Mouse (Mus musculus) limb, embryonic 13.5 days (tissue): ENCODE data around the gene Ctps. TPM values are rescaled to one million over a fixed set of nuclear protein-coding genes. Genes with fewer than 3 reads are reported as not detected.

Source experiments
- ATAC-seq: fragments of 200-750 bp; cut with Nextera tagmentation; 2 replicates; pipeline ENCODE4 v1.8.0; 2017; ENCODE audit warnings: low read depth, moderate number of reproducible peaks, moderate TSS enrichment; ENCODE audit not compliant: low FRiP score
- H3K27ac ChIP-seq: fragments of 300-500 bp; sonication (generic); 2 replicates; pipeline ENCODE4 v1.5.1; 2015; ENCODE audit warnings: inconsistent platforms, mild to moderate bottlenecking, moderate library complexity
- H3K27me3 ChIP-seq: fragments of 300-500 bp; sonication (generic); 2 replicates; pipeline ENCODE4 v1.6.1; 2015; ENCODE audit warnings: mild to moderate bottlenecking, inconsistent platforms
- H3K36me3 ChIP-seq: fragments of 300-500 bp; sonication (generic); 2 replicates; pipeline ENCODE4 v1.6.1; 2015; ENCODE audit warnings: inconsistent platforms, mild to moderate bottlenecking, moderate library complexity
- H3K4me1 ChIP-seq: fragments of 300-500 bp; sonication (generic); 2 replicates; pipeline ENCODE4 v1.6.1; 2015; ENCODE audit warnings: inconsistent platforms
- H3K4me2 ChIP-seq: fragments of 300-500 bp; sonication (generic); replicated peaks from 2 replicates; pipeline ENCODE4 v1.6.1; 2015; ENCODE audit warnings: inconsistent platforms, mild to moderate bottlenecking, moderate library complexity
- H3K4me3 ChIP-seq: fragments of 300-500 bp; sonication (generic); 2 replicates; pipeline ENCODE4 v1.5.1; 2015; ENCODE audit warnings: moderate library complexity, mild to moderate bottlenecking, inconsistent platforms
- H3K9ac ChIP-seq: fragments of 300-500 bp; sonication (generic); 2 replicates; pipeline ENCODE4 v1.6.1; 2015; ENCODE audit warnings: mild to moderate bottlenecking, inconsistent platforms
- H3K9me3 ChIP-seq: fragments of 300-500 bp; sonication (generic); 2 replicates; pipeline ENCODE4 v1.6.1; 2016; ENCODE audit warnings: inconsistent platforms
- WGBS: fragments of 180-500 bp; shearing (Covaris S2); methylation state at CpG from one replicate; pipeline ENCODE4 v1.1.7; 2015; 5-methylcytosine and 5-hydroxymethylcytosine counted together
- polyA plus RNA-seq: library from polyadenylated mRNA; unstranded; fragments of >200 nt; fragmentation: Nextera tagmentation; extraction: Ambion mirVana; gene quantifications from 2 replicates; pipeline ENCODE4 v1.2.1, GENCODE M21; 2015

The Ctps gene
- polyA plus RNA-seq: 89.6 and 91.0 TPM in 2 replicates

DNA sequence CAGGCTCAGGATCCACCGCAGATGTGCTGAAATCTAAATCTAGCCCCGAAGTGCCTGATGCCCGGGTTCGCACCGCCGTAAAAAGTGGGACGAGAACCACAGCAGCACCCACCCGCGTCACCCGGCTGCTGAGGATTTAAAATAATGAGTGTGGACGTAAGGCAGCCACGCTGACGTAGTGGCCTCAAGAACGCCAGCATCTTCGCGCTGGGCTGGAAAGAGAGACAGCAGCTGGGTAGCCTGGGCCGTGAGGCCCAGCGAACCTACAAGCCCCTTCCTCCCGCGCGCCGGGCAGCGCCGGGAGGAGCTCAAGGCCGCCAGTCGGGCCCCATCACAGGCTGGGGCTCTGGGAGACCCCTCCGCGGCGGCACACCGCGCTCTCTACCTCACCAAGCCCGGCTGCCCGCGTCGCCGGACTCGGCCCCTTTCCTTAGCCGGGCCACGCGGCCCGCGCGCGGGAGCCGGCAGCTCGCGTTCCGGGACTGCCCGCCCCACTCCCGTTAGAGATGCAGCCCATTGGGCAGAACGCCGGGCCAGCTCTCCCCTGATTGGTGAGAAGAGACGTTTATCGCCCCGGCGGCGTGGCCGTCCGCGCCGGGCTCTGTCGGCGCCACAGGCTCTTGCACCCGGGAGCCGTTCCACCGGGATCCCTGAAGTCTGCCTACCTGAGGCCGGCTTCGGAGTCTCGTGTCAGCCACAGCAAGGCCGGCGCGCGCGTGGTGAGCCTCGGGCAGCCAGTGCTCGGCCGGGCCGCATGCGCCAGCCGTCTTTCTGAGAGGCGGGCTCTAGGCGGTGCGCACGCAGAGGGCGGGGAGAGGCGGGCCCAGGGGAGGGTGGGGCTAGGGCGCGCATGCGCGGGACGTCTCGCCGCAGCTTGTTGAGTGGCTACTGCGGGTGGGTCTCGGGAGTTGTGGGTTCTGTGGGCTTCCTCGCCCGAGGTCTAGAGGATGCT, at the start of gene Ctps:
Gene Ctps (minus strand): TSS at position 791 of the 952 bp plus-strand sequence.
- WGBS: under 1% methylated on average over 86 of the region's 97 CpGs
- peak within 1 kb of the TSS; percentile 78 for H3K4me2 ChIP-seq
- H3K36me3 ChIP-seq: peaks cover 8% of the 10 kb centered on the region
- H3K27me3 ChIP-seq: no peaks in the 10 kb centered on the region
- ATAC-seq: peak; percentile 95
- peak within 1 kb of the TSS; percentile 89 for H3K27ac ChIP-seq
- peak within 1 kb of the TSS; percentile 91 for H3K9ac ChIP-seq
- H3K4me1 ChIP-seq: peaks cover 31% of the 10 kb centered on the region
- peak within 1 kb of the TSS; percentile 75 for H3K4me3 ChIP-seq
- H3K9me3 ChIP-seq: no peaks in the 10 kb centered on the region

GRCm38 (mm10) chr4:120616199-120617025, 46.3 kb upstream of the Ctps start:
- Histone ChIP-seq H3K4me3 (no peak overlapping the region), H3K36me3 (no peaks in the 10 kb centered on the region), H3K4me2 (no peak overlapping the region), H3K27ac (no peak overlapping the region), H3K27me3 (no peaks in the 10 kb centered on the region), H3K4me1 (peaks cover 7% of the 10 kb centered on the region), H3K9me3 (no peaks in the 10 kb centered on the region), H3K9ac (no peak overlapping the region)
- ATAC-seq: no peak
- WGBS: 68% methylated on average over 13 of the region's 13 CpGs

- Histone ChIP-seq H3K4me1 (peaks cover 7% of the 10 kb centered on the region), H3K27ac (no peak overlapping the region), H3K36me3 (no peaks in the 10 kb centered on the region), H3K9ac (no peak overlapping the region), H3K27me3 (no peaks in the 10 kb centered on the region), H3K4me2 (no peak overlapping the region), H3K4me3 (no peak overlapping the region), H3K9me3 (no peaks in the 10 kb centered on the region)
- ATAC-seq: no peak
- 41% methylated on average over 10 of the region's 10 CpGs for WGBS
Measured at GRCm38 (mm10) chr4:120615528-120616081, 45.5 kb upstream of the Ctps start.

- no peak overlapping the region for H3K9ac ChIP-seq
- H3K9me3 ChIP-seq: no peaks in the 10 kb centered on the region
- peaks cover 7% of the 10 kb centered on the region for H3K4me1 ChIP-seq
- H3K4me3 ChIP-seq: no peak overlapping the region
- 77% methylated on average over 9 of the region's 9 CpGs for WGBS
- H3K4me2 ChIP-seq: no peak overlapping the region
- no peak overlapping the region for H3K27ac ChIP-seq
- ATAC-seq: no peak
- H3K27me3 ChIP-seq: no peaks in the 10 kb centered on the region
- no peaks in the 10 kb centered on the region for H3K36me3 ChIP-seq
Measured at GRCm38 (mm10) chr4:120614644-120615043, 44.6 kb upstream of the Ctps start.

DNA sequence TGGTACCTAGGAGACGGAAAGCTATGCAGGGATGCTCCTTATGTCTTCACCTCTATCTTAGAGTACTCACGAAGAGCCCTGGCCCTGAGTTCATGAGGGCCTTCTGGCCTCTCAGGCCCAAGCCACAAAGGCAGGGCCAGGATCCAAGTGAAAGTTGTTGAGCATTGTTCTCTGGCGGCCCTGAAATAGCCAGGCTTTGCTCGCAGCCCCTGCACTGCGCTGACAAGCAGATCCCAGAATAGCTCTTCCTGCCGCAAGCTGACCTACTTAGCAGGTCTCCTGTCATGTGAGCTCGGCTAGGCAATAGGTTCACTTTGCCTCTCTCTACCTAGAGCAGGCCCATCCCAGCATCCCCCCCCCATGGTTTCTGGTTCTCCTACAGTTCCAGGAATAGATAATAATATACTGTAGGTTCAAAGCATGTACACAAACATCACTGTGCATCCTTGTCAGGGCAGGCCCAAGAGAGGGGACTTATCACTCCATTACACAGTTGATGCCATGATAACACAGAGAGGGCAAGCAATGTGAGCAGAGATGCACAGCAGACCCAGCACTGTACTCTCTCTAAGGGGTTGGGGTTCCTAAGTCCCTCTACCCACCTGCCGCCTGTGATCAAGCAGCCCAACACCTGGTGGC, 43.7 kb upstream of the Ctps start:
- H3K4me2 ChIP-seq: no peak overlapping the region
- H3K4me1 ChIP-seq: peaks cover 7% of the 10 kb centered on the region
- H3K9me3 ChIP-seq: no peaks in the 10 kb centered on the region
- no peak overlapping the region for H3K4me3 ChIP-seq
- 79% methylated on average over 8 of the region's 8 CpGs for WGBS
- H3K27me3 ChIP-seq: no peaks in the 10 kb centered on the region
- H3K27ac ChIP-seq: no peak overlapping the region
- no peak overlapping the region for H3K9ac ChIP-seq
- ATAC-seq: no peak
- no peaks in the 10 kb centered on the region for H3K36me3 ChIP-seq

DNA sequence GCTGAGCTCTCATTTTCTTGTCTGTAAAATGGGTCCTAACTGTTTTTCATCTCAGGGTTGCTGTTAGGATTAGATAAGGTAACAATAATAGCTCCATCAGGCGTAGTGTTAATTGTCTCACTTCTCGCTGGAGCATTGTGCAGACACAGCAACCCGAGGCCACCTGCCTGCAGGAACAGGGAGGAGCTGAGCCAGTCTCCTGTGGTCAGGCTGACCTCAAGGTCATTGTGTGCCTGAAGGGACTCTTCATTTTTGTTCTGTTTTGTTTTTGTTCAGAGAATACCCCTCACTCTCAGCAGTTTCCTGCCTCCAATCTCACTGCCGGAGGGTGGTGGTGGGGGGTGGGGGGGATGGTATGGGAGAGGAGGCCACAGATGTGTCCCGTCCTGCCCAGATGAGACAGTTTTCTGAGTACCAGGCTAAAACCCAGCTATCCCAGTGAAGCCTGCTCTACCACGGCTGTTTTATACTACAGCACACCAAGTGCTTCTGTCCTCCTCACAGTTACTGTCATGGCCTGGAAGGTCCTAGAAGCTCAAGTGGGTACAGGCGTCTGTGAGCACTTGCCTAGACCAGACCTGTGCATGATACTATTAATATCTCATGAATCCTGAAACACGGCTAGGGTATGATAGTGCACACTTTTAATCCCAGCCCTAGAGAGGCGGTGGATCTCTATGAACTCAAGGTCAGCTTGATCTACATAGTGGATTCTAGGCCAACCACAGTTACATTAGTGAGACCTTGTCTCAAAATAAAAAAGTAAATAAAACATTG, 42.4 kb upstream of the Ctps start:
- H3K9me3 ChIP-seq: no peaks in the 10 kb centered on the region
- H3K36me3 ChIP-seq: no peaks in the 10 kb centered on the region
- ATAC-seq: no peak
- no peak overlapping the region for H3K9ac ChIP-seq
- peaks cover 7% of the 10 kb centered on the region for H3K4me1 ChIP-seq
- H3K4me2 ChIP-seq: no peak overlapping the region
- H3K4me3 ChIP-seq: no peak overlapping the region
- H3K27ac ChIP-seq: no peak overlapping the region
- 36% methylated on average over 9 of the region's 9 CpGs for WGBS
- no peaks in the 10 kb centered on the region for H3K27me3 ChIP-seq

DNA sequence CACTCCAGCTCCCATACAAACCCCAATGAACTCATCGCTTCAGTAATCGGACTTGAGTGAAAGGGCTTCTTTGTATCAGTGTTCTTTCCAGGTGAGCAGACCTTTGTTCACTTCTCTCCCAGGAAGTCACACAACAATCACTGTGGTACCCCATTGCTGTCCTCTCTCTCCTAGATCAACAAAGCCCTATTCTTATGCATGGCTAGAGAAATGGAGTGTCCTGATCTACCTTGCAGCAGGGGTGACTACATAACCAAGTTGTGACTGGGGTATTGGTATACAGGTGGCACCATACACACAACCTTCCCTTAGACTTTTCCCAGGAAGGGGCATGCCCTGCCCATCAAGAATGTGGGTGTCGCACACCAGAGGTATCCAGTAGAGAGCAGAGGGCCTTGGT, 40.9 kb upstream of the Ctps start:
- 91% methylated on average over 3 of the region's 3 CpGs for WGBS
- ATAC-seq: no peak

GRCm38 (mm10) chr4:120606941-120607340, 36.9 kb upstream of the Ctps start:
- 53% methylated on average over 3 of the region's 3 CpGs for WGBS

More for the DNA sequence above, 40.9 kb upstream of the Ctps start:
- H3K27ac ChIP-seq: no peak overlapping the region
- H3K9me3 ChIP-seq: no peaks in the 10 kb centered on the region
- H3K4me3 ChIP-seq: no peak overlapping the region
- H3K4me1 ChIP-seq: peaks cover 4% of the 10 kb centered on the region; the same call in 1 of the 2 replicates
- no peak overlapping the region for H3K9ac ChIP-seq
- no peak overlapping the region for H3K4me2 ChIP-seq
- no peaks in the 10 kb centered on the region for H3K36me3 ChIP-seq
- no peaks in the 10 kb centered on the region for H3K27me3 ChIP-seq

GRCm38 (mm10) chr4:120602669-120603068, 32.6 kb upstream of the Ctps start:
- WGBS: 73% methylated on average over 3 of the region's 3 CpGs
- no peak for ATAC-seq

More at GRCm38 (mm10) chr4:120606941-120607340, 36.9 kb upstream of the Ctps start:
- no peak overlapping the region for H3K4me3 ChIP-seq
- H3K36me3 ChIP-seq: no peaks in the 10 kb centered on the region
- ATAC-seq: no peak
- no peak overlapping the region for H3K4me2 ChIP-seq
- H3K27ac ChIP-seq: no peak overlapping the region
- no peaks in the 10 kb centered on the region for H3K9me3 ChIP-seq
- H3K27me3 ChIP-seq: no peaks in the 10 kb centered on the region
- H3K4me1 ChIP-seq: no peaks in the 10 kb centered on the region
- H3K9ac ChIP-seq: no peak overlapping the region

DNA sequence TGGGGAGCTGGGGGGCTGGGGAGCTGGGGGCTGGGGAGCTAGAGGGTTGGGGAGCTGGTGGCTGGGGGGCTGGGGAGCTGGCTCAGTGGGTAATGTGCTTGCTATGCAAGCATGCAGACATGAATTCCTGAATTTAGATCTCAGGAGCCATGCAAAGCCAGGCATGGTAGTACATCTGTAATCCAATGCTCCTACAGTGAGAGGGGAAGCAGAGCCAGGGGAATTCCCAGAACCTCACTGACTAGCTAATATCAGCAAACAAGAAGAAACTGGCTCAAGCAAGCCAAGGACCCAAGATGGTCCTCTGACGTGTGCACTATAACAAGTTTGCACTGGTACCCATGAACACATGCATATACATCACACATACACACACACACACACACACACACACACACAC, 31.7 kb upstream of the Ctps start:
- H3K9ac ChIP-seq: no peak overlapping the region
- H3K36me3 ChIP-seq: no peaks in the 10 kb centered on the region
- no peak overlapping the region for H3K4me3 ChIP-seq
- H3K4me1 ChIP-seq: no peaks in the 10 kb centered on the region
- ATAC-seq: peak; percentile 36
- 46% methylated on average over 1 of the region's 1 CpGs for WGBS
- no peak overlapping the region for H3K27ac ChIP-seq
- no peak overlapping the region for H3K4me2 ChIP-seq
- H3K27me3 ChIP-seq: no peaks in the 10 kb centered on the region
- no peaks in the 10 kb centered on the region for H3K9me3 ChIP-seq

More at GRCm38 (mm10) chr4:120602669-120603068, 32.6 kb upstream of the Ctps start:
- Histone ChIP-seq H3K9ac (no peak overlapping the region), H3K27ac (no peak overlapping the region), H3K36me3 (no peaks in the 10 kb centered on the region), H3K27me3 (no peaks in the 10 kb centered on the region), H3K9me3 (no peaks in the 10 kb centered on the region), H3K4me2 (no peak overlapping the region), H3K4me1 (no peaks in the 10 kb centered on the region), H3K4me3 (no peak overlapping the region)

DNA sequence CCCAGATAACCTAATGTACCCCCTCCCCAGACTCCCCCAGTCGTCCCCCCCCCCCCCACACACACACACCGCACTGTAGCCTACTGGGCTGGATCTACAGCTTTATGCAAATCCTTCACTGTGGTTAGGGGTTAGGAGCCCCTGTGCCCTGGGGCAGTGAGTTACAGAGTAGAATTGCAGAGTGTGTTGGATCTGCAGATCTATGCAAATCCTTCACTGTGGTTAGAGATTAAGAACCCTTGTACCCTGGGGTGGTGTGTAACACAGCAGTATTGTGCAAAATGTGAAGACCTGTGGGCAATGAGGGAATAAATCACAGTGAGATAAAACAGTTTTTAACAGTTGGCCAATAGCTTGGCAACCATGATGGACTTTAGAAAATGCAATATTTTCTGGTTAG, 28.8 kb upstream of the Ctps start:
- Histone ChIP-seq H3K4me1 (no peaks in the 10 kb centered on the region), H3K27me3 (no peaks in the 10 kb centered on the region), H3K4me2 (no peak overlapping the region), H3K36me3 (no peaks in the 10 kb centered on the region), H3K9ac (no peak overlapping the region), H3K9me3 (no peaks in the 10 kb centered on the region), H3K4me3 (no peak overlapping the region), H3K27ac (no peak overlapping the region)
- ATAC-seq: no peak
- 31% methylated on average over 2 of the region's 2 CpGs for WGBS
